Mouse (Mus musculus) layer of hippocampus, adult 11-12 months (tissue): ENCODE results near the gene Bmper.
A peak's percentile ranks its signal among the peaks of the same experiment; 100 is the strongest.

Experiments
- DNase-seq: peaks from one replicate; pipeline ENCODE4 v3.0.0; 2022; ENCODE audit warnings: low spot score

Gene Bmper

GRCm38 (mm10) chr9:23235368-23236002, 12.6 kb downstream of the Bmper start:
- no peak for DNase-seq

GRCm38 (mm10) chr9:23236635-23237279, 13.9 kb downstream of the Bmper start:
- DNase-seq: no peak

GRCm38 (mm10) chr9:23239011-23239410, 16.1 kb downstream of the Bmper start:
- no peak for DNase-seq

GRCm38 (mm10) chr9:23242911-23243310, 20.0 kb downstream of the Bmper start:
- DNase-seq: peak; percentile 55

GRCm38 (mm10) chr9:23243869-23244268, 21.0 kb downstream of the Bmper start:
- no peak for DNase-seq

GRCm38 (mm10) chr9:23246389-23246788, 23.5 kb downstream of the Bmper start:
- DNase-seq: no peak

- DNase-seq: peak; percentile 77
Observed at GRCm38 (mm10) chr9:23250026-23250425, 27.1 kb downstream of the Bmper start.

- DNase-seq: no peak
Observed at GRCm38 (mm10) chr9:23251001-23251400, 28.1 kb downstream of the Bmper start.

GRCm38 (mm10) chr9:23253624-23254023, 30.7 kb downstream of the Bmper start:
- DNase-seq: no peak

GRCm38 (mm10) chr9:23254237-23255214, 31.6 kb downstream of the Bmper start:
- no peak for DNase-seq

- no peak for DNase-seq
Observed at GRCm38 (mm10) chr9:23255841-23256240, 33.0 kb downstream of the Bmper start.

- DNase-seq: no peak
Observed at GRCm38 (mm10) chr9:23256576-23256975, 33.7 kb downstream of the Bmper start.

- no peak for DNase-seq
Observed at GRCm38 (mm10) chr9:23261834-23262233, 39.0 kb downstream of the Bmper start.

- no peak for DNase-seq
Observed at GRCm38 (mm10) chr9:23262851-23263250, 40.0 kb downstream of the Bmper start.

GRCm38 (mm10) chr9:23264471-23264870, 41.6 kb downstream of the Bmper start:
- no peak for DNase-seq

- DNase-seq: no peak
Observed at GRCm38 (mm10) chr9:23268609-23269008, 45.7 kb downstream of the Bmper start.

- DNase-seq: no peak
Observed at GRCm38 (mm10) chr9:23269087-23269486, 46.2 kb downstream of the Bmper start.

GRCm38 (mm10) chr9:23276244-23276643, 53.4 kb downstream of the Bmper start:
- DNase-seq: no peak

- DNase-seq: no peak
Observed at GRCm38 (mm10) chr9:23284940-23285460, 62.1 kb downstream of the Bmper start.

- DNase-seq: no peak
Observed at GRCm38 (mm10) chr9:23293574-23293973, 70.7 kb downstream of the Bmper start.

- no peak for DNase-seq
Observed at GRCm38 (mm10) chr9:23295569-23295968, 72.7 kb downstream of the Bmper start.

GRCm38 (mm10) chr9:23297491-23298170, 74.8 kb downstream of the Bmper start:
- no peak for DNase-seq
